Mouse (Mus musculus): ENCODE measurements around the gene Ogn.

Gene Ogn

GRCm38 (mm10) chr13:49644731-49645529 is 37.1 kb downstream of the Ogn start:
- DNase-seq (ENCODE audit: low spot score) = no peak

- DNase-seq (ENCODE audit: low spot score) = no peak
Observed at GRCm38 (mm10) chr13:49646019-49646418, 38.2 kb downstream of the Ogn start.

- DNase-seq (ENCODE audit: low spot score) = no peak
Observed at GRCm38 (mm10) chr13:49651136-49651535, 43.3 kb downstream of the Ogn start.

- DNase-seq (ENCODE audit: low spot score) = no peak
Observed at GRCm38 (mm10) chr13:49651781-49652351, 44.0 kb downstream of the Ogn start.

GRCm38 (mm10) chr13:49652481-49653179 is 44.8 kb downstream of the Ogn start, which contains the start of the genes Cenpp and Nol8:
TSS of gene Cenpp (minus strand) at chr13:49652785.
TSS of gene Nol8 (plus strand) at chr13:49653078.
- peak; percentile 99 for DNase-seq (ENCODE audit: low spot score)

- no peak for DNase-seq (ENCODE audit: low spot score)
Observed at GRCm38 (mm10) chr13:49653180-49653541, 45.3 kb downstream of the Ogn start.

Measured in T-cell, adult 2 months (primary cell).